Mouse (Mus musculus): ENCODE data around the gene Cxcl14.

DNA sequence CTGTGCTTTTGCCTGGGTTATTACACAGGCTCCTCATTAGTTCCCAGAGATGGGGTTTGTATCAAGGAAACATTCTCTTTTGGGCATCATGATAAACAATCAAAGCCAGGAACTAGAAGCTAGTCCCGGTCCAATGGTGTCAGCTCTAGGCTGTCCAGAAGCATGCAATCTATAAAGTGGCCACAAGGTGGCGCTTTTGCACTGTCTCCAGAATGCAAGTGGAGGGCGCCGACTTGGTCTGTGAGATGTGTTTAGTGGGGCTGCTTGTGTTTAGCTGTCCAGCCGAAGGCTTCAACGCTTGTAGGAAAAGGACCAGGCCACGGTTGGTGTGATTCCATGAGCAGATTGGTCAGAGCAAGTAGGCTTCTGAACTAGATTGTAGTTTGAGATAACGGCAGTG is 16.9 kb downstream of the Cxcl14 start:
- no peak for TF ChIP-seq POLR2A (IDR thresholded peaks at IDR 0.05; ENCODE audit: borderline replicate concordance, control insufficient read depth, low read depth, low read length)
- TF ChIP-seq CTCF (IDR thresholded peaks at IDR 0.05; ENCODE audit: control insufficient read depth, insufficient read depth, low read length): peak; percentile 68
